Mouse (Mus musculus): ENCODE measurements at regions not wholly inside any gene's neighbourhood (a gene's known extent, or its start where the extent isn't known, plus 50 kb on each side); places are given as distances from the start of the nearest gene placed in this dataset.

DNA sequence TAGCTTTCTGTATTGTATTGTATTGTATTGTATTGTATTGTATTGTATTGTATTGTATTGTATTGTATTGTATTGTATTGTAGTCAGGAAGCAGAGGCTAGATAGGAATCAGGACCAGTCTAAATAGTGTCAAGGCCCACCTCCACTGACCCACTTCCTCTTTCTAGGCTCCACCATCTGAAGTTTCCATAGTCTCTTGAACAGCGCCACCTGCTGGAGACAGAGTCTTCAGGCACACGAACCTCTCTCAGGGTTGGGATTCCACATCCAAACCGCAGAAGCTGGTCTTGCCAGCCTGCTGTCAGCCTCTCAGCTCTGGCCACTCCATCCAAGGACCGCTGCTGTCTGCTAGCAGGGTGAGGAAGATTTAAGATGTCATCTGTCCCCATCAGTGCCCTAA is 234.6 kb downstream of the Cdh26 start:
- peak; percentile 31 for DNase-seq

DNA sequence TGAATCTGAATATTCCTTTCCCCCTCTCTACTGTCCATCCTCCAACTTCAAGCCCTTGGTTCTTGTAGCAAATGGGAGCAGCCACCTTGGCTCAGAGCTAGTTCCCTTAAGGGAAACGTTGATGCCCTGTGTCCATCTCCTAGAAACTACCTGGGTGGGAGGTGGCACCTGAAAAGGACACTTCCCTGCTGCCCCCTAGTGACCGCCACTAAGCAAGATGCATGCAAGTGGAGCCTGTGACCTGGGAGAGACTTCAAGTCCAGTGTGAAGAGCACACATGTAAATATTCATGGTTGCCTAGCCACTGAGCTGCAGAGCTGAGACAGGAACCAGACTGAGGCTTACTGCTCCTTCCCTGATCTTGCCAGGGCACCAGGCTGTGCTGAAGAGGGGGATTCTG is 238.1 kb downstream of the Cdh26 start:
- no peak for DNase-seq

DNA sequence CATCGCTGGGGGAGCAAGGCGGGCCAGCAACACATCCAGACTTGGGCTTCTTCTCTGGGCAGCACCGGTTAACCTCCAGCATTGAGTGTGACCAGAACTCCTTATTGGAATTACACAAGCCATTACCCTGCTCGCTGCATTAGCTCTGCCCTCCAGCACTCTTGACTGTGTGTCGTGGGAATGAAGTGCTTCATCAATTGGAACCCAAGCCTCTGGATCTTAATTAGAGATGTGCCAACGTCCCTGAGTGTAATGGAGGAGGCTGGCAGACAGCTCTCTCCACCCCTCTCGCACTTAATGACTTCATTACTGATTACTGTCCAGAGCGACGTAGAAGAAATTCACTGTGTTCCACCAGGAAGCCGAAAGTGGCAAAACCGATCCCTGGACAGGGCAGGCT is 240.6 kb downstream of the Cdh26 start:
- DNase-seq, result no peak

DNA sequence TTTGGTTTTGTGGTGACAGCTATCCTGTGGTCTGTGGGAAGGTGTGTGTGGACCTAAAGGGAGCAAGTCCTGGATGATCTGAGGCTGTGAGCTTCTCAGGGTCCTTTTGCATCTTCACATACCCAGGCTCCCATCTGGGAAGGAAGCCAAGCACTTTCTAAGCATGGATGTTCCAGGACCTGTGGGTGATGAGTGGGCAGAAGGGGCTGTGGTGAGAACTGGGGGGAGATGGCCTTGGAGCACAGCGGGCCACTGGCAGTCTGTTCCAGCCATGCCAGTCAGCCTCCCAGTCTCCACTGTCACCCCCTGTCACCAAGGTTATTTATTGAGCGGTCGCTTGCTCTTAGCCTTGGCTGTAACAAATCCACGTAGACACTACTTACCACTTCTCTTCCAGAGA is 243.3 kb downstream of the Cdh26 start:
- DNase-seq, result no peak

DNA sequence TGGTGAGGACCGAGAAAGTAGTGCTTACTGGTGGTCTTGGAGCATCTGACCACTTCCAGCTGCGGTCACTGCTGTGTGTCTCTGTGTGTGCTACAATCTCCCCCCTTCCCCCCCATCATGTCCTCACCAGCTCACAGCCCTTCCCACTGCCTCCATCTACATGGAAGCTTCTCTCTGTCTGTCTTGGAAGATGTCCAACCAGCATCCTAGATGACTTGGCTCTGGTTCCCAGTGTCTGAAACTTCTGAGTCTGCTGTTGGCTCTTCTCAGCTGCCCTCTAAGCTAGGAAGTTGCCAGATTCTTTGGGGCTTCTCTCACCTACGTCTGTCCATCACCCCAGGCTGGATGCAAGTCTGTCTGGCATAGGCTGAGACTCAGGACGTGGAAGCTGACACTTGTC is 244.3 kb downstream of the Cdh26 start:
- DNase-seq, result no peak

DNA sequence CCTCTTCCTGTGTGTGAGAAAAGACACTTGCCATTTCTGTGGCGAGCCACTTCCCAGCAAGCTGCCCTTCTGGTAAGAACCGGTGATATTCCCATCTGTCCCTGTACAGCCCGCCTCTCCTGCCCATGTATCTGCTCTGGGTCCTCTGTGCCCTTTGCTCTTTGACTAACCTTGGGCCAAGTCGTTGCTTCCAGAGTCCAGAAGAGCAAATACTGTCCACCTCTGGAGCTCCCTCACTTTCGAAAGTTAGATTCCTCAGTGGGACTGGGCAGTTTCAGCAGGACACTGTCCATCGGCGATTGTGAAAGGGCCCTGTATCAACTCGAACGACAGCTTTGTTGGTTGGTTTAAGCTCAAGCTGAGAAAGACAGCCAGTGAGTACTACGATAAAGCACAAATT is 246.6 kb downstream of the Cdh26 start:
- DNase-seq, result no peak

DNA sequence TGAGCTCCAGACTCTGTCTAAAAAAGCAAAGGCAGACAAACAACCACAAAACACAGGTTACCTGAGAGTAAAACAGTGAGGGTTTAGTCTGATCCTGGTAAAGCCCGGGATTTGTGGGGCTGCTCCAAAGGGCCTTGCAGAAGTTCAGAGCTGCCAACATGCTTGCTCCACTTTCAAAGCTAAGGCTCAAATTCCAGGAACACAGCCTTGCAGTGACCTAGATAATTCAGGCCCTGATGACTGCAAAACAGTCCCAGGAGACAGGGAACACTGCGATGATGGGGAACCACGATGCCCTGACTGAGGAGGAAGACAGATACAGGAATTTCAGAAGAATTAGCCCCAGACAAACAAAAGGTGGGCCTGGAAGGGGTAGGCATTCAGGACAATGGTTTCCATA is 250.0 kb downstream of the Cdh26 start:
- no peak for DNase-seq

DNA sequence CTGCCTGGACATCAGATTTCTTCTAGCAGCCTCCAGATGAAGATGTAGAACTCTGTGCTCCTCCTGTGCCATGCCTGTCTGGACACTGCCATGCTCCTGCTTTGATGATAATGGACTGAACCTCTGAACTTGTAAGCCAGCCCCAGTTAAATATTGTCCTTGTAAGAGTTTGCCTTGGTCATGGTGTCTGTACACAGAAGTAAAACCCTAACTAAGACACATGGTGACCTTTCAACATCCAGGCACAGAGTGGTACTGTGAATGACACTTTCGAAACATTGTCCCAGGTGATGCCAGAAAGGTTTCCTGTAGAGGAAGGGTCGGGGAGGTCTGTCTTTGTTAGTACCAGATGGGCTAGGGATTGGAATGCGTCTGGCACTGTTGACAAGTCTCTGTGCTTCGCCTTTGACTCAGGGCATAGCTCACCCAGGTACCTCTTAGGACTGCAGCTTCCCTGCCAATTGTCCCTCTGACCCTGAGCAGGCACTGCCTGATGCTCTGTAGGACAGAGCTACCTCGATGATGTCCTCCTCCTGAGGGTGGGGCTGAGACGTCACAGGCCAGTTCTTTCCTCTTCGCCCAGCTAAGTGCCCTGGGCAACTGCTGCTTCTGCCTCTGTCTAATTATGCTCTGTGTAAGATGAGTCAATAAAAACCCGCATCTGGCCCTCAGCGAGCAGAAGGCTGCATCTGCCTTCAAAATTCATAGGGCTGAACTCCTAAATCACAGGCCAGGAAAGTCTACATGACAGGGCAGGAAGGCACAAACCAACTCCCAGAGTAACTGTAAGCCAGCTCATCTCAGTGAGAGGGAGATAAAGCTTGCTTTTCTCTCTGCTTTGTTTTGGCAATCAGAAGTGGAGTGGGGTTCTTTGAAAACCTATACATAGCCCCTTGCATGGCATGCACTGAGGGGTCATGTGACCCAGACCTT is 254.0 kb downstream of the Cdh26 start:
- no peak for DNase-seq

DNA sequence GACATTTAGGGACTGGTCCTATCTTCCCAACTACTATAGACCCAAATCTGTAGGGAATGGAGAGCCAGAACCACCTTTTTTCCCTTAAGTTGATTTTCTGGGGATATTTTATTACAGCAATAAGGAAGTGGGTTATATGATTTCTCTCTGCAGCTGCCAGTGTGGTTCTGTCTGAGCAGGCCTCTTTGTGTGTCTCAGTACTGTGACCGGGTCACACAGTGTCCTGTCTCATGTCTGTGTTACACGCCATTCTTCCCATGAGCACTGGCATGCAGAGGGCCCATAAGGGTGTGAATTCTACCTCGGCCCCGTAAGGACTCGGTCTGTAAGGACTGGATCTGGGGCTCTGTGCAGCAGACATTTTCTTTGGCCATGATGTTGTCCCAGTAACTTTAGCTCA is 254.9 kb downstream of the Cdh26 start:
- no peak for DNase-seq

DNA sequence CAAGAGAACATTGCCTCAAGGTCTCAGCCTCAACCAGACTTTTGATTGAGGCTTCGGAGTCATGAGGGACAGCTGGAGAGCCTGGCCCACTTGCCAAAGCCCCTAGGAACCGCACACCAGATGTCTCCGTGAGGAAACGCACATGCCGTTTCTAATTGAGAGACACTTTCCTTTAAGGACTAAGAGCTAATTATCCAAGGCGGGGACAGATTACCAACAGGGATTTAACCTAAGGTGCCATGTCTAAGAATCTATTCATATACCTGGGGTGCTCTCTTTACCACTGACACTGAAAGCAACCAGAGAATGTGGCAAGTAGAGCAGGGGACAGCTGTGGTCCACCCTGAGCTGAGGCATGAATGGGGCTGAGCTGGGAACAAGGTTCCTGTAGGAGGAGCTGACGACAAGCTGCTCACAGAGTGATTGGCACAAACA is 255.9 kb downstream of the Cdh26 start:
- DNase-seq, result no peak

DNA sequence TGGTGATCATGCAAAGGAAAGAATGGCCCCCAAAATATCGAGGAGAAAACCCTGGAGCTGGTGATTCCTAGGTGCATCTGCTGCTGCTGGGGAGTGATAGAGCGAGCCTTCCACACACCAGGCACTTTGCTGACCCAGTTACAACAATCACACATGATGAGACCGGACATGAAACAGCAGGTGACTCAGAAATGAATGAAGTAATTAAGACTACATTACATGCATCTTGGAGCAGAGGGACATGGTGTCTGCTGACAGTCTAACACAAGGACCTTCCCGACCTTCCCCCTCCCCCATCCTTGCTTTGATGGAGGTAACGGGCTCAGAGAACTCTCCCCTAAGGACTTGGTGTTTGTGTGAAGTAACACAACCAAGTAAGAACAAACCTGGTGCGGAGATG is 258.3 kb downstream of the Cdh26 start:
- DNase-seq, result no peak

DNA sequence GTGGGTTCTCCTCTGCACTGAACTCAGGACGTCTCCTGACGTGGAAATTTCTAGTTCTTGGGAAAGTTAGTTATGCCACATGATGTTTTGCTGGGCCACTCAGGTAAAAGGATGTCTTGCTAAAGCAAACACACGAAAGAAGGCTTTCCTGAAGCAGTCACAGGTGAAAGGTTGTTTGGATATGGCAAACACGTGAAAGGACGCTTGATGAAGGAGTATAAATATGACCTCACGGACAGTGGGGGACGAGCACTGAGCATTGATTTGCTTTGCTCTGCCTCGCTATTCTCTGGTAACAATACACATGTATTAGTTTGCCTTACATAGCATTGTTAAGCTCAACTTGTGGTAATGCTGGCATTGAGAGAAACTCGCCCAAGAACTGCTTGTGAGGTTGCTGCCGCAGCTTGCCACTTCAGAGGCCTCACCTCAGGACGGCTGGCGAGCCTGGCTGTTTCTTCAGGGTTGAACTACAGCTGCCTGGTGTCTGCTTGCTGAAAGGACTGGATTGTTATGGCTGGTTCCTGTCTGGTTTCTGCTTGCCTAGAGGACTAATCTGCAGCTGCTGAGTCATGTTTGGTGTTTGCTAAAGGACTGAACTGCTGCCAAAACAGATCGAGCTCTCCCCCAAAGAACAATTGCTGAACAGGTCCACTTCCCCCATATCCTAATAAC is 261.0 kb downstream of the Cdh26 start:
- no peak for DNase-seq

DNA sequence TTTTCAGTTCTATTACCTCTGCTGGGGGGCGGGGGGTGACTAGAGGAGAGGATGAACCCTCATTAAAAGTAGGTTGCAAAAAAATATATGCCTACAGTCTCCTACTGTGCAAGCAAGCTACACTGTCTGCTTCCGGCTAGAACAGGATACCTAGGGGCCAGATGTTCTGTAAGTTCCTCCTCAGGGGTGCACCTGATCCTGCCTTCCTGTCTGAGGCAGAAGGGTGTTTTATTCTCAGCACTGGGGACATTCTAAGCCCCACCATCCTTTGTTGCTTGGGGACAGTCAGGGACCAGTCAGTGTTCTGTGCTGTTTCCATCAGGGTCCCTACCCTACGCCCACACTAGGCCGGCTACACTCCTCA is 261.5 kb downstream of the Cdh26 start:
- DNase-seq, result no peak

DNA sequence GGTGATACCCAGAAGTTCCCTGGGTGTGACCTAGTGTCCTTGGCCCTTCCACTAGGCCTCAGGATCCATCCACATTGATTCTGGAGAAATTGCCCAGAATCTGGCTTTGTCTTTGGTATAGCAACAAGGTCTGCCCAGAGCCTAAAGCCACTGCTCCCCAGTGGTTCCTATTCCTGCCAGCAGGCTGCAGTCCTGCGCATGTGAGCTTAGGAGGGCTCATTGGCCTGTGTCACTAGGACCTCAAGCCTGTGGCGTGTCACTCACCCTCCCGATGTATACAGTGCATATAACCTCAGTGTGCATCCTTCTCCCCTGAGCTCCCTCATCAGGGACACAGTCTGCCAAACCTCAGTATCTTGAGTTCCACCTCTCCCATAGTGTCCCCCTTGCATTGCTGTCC is 261.9 kb downstream of the Cdh26 start:
- no peak for DNase-seq

DNA sequence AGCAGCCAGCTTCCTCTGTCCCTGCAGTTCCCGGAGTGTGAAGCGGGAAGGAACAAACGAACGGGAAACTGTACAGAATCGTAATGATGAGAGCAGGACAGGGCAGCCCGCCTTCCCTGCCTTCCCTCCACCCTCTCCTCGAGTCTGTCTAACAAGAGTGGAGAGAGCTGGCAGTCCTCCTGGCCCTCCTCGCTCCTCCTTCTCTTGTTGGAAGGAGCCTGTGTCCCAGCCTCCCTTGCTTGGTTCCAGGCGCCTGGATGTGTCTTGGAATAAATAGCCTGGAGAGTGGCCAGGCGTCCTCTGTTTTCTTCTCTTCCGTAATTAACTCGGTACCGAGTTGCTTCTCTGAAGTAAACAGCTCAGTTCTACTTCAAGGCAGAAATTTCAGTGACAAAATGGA is 268.3 kb downstream of the Cdh26 start:
- DNase-seq, result peak; percentile 36

DNA sequence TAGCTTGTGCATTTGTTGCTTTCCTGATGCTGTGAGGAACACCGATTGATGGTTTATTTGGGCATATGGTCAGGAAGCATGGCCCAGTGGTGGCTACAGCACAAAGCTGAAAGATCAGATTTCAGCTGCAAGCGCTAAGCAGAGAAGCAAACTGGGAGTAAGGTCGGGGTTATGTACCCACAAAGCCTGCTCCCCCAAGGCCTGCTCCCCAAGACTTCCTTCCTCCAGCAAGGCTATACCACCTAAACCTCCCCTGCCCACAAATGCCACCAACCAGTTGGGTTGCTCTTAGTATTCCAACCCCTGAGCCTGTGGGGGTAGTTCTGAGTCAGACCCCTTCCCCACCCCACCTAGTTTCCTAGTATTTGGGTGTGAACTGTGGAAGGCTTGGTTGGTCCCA is 270.5 kb downstream of the Cdh26 start:
- no peak for DNase-seq

DNA sequence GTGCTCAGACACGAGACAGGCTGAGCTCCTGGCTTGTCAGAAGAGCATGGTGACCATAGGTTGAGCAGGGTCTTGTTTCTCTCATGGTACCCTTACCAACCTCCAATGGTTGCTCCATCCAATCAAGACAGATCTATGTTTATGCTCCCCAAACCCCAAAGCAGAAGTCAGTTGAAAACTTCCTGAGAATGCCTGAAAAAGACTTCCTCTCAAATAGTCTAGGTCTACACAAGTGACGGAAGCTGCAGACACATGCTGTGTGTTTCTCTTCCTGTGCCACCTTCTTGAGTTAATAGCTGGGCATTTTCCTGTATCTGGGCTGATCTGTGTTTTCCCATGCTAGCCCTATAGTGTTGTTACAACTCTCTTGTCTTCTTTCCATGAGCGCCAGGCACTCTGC is 274.2 kb downstream of the Cdh26 start:
- no peak for DNase-seq

DNA sequence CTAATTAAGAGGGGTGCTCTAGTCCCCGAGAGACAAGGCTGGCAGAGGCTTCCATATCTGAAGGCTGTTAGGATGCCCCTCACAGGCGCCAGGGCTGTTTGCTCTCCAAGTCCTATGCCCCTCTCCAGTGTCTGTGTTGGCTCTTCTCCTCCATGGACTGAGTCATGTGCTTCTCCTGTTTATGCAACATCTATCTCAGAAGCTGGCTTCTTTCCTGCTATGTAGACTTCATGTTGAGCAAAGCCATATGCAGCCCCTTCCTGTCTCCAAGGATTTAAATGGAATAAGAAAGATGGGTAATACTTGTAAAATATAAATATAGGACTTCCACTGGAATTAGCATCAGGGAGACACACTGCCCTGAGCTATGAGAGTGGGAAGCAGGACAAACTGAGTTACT is 278.3 kb downstream of the Cdh26 start:
- DNase-seq, result no peak

DNA sequence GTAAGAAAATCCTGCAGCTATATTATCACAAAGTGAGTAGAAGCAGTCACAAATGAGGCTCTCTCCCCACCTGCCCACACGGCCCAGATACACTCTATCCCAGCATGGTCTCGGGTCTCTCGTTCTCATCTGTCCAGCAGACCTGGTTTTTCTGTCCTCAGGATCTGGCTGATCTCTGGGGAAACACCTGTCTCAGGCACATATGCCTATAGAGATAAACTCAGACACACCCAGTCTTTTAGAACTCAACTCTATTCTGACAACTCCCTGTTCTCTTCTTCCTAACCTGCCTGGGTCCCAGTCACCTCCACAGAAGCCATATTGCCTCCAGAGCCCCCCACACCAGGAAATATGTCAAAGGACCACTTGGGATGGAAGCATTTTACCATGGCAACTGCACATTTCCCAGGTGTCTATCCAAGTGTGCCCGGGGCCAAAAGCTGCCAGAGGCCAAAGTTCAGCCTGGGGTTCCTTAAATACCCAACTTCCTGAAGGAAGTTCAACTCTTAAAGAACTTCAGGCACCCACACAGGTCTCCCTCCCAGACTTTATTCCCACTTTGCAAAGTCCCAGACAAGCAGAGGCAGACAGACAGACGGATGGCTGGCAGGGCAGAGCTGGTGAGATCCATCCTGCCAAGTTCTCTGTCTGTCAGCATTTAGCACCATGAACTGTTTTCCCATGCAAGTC is 279.0 kb downstream of the Cdh26 start:
- no peak for DNase-seq

DNA sequence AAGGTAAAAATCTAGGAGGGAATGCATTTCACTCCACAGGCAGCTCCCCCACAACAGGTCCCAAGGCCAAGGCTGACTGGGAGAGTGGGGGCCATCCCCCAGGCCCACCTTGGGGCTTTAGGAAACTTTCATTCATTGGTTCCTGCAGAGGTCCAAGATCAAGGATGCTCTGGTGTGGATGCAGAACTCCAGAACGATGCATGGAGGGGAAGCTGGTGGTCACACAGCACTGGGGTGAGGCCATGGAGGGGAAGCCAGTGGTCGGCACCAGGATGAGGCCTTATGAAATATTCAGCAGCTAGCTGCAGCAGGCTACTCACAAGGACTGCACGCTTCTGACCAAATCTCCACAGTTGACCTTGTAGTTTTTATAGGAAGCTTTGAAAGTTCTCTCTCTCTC is 279.7 kb downstream of the Cdh26 start:
- DNase-seq, result no peak

DNA sequence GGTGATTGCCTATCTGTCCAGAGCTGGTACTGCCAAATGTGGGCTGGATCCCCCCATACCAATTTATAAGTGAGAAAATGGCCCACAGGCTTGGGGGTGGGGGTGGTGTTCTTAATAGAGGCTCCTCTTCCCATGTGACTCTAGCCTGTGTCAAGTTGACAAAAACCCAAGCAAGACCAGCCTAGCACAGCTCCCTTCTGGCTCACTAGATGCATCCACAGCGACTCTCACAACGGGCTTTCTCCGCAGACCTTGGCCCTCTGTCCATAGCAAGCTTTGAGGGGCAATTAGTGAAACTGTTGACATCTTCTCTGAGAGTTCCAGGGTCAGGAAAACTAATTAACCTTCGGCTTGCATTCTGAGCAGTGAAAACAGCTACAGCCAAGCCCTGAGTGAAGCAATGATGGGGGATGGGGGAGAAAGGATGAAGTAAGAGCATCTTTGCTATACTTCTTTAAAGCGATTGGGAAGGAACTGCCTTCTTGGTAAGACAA is 281.3 kb downstream of the Cdh26 start:
- no peak for DNase-seq

DNA sequence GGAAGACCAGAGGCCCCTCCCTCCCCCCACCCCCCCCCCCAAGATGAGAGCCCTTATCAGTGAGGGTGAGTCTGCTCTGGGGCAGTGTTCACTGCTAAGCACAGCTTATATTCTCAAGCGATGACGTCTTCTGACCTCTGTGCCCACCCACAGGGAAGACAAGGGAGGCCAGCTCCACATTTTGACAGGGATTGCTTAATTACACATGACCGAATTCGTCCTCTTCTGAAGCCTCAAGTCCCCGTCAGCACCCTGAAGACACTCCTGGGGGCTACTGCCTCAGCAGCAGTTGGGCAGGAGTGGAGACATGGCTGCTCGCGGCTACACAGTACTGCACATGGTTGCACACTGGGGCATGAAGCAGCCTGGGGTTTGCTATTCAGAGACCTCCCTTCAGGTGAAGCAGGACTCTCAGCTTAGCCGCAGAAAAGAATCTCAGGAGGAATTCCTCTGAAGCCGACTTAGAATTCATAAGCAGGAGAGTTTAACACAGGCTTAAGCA is 282.1 kb downstream of the Cdh26 start:
- DNase-seq, result no peak

DNA sequence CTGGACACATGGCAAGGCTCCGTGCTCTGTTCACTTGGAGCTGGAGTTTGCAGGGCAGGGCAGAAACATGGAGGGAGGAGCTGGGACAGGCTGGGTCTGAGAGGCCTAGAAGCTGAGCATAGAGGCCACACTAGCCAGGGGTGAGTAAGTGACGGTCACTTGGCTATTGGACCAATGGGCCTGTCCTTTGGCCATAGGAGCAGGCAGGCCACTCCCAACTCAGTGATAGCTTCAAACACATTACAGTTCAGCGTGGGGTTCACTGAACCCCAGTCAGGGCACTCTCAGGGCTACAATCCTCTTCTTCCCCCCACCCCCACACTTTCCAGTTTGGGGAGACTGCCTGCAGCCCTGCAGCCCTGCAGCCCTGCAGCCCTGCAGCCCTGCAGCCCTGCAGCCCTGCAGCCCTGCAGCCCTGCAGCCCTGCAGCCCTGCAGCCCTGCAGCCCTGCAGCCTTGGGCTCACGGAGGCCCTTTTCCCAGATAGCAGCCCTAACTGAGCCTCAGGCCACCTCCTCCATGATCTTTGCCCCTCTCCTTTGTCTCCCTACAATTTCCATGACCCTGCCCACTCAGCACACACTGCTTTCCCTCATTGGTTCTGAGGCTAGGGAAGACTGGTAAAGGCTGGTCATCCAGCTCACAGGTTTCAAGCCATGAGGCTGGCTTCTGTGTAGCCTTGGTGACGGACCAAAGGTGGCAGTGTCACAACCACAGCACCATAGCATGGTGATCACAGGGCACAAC is 285.3 kb downstream of the Cdh26 start:
- no peak for DNase-seq

Measured in cerebellum, adult 9-10 months (tissue).